Mouse (Mus musculus) heart, adult 11 months (tissue): ENCODE measurements around the gene Srp54a.
"Not testable (repeated sequence)": the region's sequence is repeated elsewhere in the genome, so short reads cannot be mapped to it uniquely, and the experiment has no call there.

ENCODE experiments used
- DNase-seq: peaks from one replicate; pipeline ENCODE4 v3.0.0; 2022

Srp54a gene

DNA sequence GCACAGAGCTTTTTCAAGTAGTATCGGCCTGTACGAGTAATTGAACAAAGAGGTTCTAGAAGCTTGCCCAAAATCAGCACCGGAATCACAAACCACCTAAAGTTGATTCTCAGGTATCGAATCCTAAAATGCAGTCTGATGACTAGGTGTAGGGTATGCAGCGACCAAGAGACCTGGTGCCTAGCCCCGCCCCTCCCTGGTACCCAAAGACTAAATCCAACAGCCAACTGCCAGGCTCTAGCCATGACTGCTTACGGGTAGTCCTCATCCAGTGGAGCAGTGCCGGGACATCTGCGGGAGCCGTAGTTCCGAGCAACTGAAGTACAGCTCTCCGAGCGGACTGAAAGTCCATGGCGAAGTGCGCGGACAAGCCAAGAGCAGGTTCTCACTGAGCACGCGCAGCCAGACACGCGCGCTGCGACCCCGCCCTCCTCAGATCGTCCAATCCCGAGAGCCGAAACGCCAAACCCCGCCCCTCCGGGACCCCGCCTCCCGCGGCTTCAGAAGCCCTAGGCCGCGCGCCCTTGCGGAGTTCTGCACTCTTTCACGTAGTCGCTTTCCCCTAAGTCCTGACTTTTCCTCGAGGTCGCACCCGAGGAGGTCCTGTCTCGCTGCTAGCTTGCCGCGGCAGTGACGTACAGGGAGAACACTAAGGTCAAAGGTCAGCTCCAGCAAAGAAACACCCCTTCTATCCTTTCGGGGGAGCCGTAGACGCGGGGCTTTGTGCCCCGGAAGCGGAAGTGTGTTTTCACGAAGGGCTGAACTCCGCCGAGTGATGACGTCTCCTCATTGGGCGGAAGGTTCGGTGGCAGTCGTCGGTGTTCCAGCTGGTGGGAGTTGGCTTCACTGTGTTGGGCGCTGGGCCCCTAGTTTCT is at the start of gene Srp54a, which contains the start of gene 2700097O09Rik:
Gene Srp54a, plus strand, starts transcription at position 537 of the 875 bp plus-strand sequence.
Gene 2700097O09Rik, minus strand, starts transcription at position 385 of the 875 bp plus-strand sequence.
- peak; percentile 100 for DNase-seq

DNA sequence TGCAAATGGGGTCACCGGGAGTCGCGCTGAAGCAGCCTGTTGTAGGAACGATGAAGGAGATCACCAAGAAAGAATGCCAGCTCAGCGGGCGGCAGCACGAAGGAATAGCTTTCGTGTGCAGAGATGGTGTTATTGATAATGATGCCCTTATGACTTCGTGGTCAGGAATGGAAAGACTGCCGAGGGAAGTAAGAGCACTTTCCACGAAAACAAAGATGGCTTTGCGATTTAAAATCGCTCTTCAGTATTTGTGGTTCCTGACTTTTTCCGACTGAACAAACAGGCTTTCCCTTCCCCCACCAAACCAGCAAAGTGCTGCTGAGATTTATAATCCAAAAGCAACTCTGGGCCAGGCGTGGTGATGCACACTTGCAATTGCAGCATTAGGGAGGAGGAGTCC is 39.1 kb upstream of the Srp54a start:
- DNase-seq = no peak

DNA sequence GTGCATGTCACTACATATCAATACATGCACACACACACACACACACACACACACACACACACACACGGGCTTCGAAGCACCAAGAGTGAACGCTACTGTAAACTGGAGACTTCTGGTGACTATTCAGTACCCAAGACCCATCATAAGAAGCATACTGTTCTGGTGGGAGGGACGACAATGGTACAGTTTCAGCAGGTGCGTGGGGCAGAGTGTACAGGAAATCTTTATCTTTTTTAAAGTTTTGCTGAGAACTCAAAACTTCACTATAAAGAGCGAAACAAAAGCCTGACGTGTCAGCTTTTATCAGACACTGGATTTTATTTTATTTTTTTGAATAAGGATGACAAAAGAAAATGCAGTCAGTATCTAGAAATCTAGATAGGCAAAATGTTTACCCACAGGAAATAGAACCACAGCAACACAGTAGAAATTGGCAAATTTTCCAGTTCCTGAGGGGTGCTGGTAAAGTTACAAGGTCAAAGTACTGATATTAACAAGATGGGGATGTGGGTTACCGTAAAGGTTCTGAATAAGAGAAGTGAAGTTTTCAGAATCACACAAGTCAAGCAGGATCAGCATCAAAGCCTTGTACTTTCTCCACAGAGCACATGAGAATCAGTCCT is 30.2 kb upstream of the Srp54a start:
- no peak for DNase-seq

DNA sequence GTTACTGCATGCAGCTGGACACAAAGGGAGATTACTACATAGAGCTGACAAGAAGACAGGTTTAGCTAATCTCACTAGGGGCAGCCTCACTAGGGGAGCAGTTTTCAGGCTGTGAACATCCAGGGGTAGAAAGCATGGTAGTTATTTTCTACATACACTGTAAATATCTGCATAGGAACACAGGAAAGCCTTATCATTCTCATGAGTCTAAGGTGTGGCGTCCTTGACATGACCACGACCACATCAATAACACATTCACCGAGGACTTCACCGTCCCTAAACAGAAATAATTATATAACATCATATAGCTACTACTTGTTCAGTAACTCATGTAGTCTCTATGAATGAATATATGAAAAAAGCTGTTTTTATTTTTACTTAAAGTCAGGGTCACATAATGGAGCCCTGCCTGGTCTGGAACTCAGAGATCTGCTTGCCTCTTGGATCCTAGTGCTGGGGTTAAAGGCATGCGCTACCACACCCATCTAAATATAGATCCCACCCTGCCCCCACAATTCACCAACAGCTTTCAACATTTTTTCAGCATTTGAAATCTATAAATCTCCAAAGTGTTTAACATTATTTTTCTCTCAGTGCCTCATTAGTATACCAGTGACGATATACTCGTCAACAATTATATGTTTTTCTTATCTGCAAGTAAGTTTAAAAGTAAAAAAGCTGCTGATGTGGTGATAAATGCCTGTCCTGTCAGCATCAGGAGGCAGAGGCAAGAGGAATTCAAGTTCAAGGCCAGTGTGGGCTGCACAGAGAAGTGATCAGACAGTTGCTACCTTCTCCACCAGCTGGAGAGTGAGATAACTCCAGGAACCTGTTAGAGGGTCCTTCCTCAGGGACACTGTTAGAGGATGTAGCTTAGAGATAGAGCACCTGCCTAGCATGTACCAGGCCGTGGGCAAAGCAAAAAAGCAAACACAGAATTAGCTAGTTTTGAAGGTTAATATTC is 28.6 kb upstream of the Srp54a start:
- DNase-seq = no peak

DNA sequence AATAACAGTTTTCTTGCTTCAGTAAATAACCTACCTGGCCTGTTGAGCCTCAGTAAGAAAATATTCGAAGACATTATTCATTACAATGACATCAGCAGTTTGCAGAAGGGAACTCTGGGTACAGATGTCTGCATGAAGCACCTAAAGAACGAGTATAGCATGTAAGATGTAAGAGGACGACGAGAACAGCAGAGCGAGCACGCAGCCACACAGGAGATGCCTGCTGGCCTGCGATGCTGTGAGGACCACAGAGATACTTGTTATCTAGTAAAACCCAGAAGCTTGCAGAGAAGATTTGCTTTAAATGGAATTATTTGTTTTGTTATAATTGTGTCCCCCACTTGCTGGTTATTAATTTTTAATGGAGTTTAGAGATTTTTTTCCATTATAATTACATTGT is 26.8 kb upstream of the Srp54a start:
- no peak for DNase-seq

DNA sequence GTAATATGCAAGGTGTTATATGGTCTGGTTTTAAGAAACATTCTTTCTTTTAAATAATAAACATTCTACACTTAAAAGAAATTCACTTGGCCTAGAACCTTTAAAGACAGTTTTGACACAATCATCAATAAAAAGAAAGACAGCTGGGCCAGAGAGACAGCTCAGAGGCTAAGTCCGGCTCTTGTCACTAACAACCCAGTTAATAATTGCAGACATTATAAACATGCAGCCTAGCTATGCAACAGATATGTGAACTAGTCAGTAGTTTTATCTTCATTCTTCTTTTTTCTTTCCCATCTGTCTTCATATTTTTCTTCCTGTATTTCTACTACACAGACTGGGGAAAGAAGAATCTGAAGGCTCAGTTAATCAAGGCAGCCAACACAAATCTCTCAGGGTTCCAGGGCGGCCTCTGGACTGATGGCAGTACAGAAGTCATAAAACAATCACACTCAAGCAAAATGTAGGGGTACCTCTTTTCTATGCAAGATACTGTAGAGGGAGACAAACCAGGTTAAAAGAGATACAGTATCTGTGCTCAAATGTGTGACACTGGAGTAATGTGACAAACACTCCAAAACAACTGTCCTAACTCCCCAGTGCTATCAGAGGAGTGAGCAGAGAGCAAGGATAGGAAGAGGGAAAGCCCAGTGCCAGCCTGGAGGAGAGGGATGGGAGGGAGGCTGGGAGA is 25.4 kb upstream of the Srp54a start:
- no peak for DNase-seq

DNA sequence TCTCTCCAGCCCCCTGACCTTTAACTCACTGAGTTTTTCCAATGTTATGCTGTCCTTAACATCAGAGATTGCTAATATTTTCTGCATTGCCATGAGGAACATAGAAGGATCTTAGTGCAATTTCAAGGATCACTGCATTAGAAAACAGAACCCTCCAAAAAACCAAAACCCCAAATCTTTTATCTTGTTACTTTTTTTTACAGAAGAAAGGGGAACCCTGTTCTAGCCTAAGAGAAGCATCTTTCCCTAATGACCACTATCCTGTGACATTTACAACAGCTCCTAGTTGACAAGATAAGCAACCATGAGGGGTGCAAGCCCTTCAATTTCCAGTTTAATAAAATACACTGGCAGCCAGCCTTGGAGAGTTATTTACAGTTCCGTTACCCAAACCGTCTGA is 23.4 kb upstream of the Srp54a start:
- DNase-seq = no peak

DNA sequence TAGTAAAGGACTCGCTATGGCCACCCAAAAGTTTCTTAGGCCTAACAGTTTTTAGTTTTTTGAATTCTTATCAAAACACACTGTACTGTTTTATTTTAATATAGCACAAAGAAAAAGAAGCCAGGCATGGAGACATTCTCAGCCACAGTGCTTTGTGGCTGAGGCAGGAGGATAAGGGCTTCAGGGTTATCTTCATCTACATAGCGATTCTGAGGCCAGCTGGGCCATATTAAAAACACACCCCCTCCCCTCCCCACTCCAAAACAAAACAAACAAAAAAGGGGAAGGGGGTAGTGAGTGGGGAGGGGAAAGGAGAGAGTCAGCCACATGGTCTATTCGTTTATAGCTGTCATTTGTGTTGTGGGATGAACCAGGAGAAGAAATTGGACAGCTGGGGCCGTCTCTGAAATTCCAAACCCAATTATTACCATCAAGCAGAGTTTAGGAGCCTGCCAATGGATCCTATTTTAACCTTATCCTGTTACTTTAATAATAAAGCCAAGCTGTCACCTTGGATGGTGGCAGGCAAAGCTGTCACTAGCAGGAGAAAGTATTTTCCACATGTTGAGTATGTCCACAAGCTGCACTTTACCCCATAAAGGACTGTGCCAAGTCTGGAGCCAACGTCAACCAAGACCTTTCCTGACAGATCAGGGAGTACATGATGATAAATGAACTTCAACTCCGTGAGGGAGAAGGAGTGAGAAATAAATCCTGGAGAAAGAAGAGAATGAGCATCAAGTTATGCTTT is 21.0 kb upstream of the Srp54a start:
- peak; percentile 94 for DNase-seq

DNA sequence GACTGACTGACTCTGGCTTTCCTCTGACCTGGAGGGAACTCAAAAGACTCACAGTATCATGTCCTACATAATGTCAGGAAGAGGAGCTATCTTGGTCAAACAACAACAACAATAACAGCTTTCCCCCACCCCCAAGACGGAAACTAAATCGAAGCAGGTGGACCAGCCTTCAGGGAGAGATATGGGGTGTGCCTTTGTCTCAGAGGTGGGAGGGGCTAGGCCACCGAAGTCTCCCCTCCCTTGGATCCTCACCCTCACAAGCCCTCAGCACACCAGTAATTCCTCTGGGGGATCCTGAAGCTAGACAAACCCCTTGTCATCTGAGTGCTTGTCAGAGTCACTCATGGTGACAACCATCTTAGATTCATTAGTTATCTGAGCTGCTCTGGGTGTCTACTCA is 20.2 kb upstream of the Srp54a start:
- peak; percentile 88 for DNase-seq

DNA sequence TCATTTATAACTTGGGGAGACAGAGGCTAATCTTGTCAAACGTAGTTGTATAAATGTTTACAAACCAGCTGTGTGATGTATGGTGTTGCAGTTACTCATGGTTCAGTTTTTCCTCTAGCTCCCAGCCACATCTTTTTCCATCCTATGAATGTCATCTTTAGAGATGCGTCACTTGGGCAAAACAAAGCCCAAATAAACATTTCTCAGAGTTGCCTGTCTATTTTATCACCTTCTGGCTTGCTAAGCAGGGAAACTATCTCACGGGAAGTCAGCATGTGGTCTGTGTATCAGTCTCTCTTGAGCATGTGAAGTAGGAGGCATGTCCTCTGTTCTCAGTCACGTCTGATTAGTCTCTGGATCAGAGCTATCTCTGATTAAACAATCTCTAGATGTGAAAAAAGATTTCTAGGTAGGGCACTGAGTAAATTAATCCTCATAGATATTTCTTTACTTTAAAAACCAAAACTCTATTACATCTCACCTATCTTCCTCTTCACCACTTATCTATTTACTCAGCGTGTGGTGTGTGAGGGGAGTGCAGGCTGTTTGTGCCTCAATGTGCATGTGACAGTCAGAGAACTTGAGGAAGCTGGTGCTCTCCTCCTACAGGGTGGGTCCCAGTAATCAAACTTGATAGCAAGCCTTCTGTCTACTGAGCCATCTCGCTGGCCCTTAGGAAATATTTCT is 19.7 kb upstream of the Srp54a start:
- DNase-seq = no peak

DNA sequence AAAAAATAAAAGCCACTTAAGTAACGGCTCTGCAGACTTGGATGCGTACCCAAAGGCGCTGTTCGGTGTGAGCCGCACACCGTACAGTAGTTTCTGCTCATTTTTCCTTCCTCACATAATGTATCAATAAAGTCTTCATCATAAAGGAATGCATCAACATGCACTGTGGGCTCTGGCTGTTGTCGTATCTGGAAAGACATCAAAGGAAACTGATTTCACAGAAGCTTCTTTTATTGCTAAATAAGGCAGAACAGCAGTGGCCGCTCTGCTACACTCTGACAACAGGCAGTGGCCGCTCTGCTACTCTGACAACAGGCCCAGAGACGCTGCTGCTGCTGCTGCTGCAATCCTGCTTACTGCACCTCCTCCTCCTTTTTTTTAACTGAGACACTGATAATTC is 19.1 kb upstream of the Srp54a start:
- DNase-seq = no peak

DNA sequence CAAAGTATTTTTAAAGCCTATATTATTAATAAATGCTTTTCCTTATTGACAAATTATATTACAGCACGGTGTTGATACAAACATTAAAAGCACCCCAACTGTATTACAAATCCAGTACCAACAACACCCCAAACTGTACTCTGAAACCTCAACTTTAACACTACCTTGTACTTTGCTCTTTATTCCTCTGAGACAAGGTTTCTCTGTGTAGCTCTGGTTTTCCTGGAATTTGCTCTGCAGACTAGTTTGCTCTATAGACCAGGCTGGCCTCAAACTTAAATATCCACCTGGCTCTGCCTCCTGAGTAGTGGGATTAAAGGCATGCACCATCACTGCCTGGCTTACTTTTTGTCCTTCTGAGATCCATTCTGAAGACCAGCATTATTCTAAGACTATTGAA is 17.9 kb upstream of the Srp54a start:
- DNase-seq = no peak

DNA sequence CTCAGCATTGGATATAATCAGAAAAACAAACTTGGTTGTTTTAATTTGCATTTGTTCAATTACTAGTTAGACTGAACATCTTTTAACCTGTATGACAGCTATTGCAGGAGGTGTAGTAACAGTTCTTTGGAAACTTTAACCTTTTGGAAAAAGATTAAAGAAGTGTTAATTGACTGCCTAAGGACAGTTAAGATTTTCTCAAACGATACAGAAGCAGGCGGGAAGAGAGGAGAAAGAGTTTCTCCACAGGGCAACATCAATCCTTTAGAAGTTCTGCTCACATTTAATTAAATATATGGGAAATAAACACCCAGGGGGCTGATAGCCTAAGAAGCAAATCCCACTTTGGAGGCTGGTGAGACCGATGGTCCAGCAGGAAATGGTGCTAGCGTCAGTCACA is 7.6 kb upstream of the Srp54a start:
- DNase-seq = no peak

DNA sequence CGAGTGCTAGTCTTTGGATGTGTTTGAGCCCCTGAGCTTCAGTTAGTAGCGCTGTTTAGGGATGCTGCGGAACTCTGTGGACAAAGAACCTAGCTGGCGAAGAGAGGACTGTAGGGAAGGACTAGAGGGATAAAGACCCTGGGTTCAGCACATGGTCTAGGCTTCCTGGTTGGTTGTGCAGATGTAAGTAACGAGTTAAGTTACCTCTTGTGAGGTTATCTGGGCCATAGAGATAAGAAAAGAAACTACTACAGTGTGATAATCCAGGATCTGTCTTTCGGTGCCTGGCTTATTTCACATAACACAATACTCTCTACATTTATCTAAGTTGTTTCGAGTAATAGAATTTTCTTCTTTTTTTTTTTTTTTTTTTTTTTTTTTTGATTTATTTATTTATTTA is 6.4 kb upstream of the Srp54a start:
- DNase-seq = no peak

DNA sequence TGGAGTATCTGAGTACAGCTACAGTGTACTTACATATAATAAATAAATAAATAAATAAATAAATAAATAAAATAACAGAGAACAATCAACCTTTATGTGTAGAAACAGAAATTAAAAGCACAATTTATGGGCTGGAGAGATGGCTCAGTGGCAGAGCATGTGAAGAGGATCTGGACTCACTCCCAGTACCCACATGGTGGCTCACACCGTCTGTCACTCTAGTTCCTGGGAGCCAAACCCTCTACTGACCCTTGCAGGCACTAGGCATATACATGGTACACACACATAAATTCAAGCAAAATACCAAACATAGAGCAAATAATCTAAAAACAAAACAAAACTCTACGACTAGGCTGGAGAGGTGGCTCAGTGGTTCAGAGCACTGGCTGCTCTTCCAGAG is 4.8 kb upstream of the Srp54a start:
- no peak for DNase-seq

DNA sequence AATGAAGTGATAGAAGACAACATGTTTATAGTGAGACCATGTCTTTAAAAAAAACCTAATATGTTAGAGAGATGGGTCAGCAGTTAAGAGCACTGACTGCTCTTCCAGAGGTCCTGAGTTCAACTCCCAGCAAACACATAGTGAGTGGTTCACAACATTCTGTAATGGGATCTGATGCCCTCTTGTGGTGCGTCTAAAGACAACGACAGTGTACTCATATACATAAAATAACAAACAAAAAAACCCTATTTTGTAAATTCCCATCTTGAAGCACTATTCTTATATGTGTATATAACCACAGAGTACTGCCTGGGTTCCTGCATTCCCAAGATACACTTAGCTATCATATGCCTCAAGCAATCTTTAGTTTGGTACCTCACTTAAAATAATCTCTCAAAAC is 1.4 kb upstream of the Srp54a start:
- DNase-seq = not testable (repeated sequence)

DNA sequence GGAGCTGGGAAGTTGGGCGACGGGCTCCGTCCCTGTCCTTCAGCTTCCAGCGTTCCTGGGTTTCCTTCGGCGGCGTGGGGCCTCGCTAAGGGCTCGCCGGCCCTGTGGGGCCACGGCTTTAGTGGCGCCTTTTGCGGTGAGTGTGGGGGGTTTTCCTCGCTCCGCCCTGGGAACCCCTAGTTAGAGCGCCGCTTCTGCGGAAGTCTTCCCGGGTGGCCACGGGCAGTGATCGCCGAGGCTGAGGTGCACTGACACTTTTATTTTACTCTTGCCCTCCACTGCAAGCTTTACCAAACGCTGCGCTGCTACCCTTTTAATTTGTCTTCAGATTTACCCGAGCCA is 510 bp downstream of the Srp54a start:
- DNase-seq = not testable (repeated sequence)

DNA sequence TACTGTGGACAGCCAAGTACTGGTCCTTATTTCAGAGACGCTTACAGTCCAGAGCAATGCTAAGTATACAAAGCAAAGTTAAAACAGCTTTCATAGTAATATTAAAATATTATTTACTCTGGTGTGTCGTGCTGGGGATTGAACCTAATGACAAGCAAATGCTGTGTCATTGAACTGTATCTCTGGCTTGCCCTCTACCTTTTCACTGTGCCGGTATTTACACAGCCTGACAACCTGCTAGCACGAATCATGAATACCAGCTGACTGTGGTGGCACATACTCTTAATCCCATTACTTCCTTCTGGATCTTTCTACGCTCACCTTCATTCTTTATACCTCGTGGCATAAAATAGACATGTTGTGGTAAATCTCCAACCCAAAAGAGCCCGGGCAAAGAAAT is 12.1 kb downstream of the Srp54a start:
- not testable (repeated sequence) for DNase-seq

DNA sequence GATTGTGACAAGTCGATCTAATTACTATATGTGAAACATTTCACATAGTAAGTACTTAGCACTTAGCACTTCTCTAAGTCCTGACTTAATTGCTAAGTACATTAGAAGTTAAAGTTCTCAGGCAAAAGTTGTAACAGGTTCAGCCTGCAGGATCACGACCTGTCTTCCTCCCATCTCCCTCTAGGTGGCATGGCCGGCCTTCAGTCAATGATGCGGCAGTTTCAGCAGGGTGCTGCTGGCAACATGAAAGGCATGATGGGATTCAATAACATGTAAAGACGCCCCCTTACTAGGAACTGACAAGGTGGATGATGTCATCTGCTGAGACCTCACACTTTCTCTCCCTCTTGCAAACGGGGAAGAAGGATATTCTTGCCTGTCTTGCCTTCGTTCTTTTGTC is 32.6 kb downstream of the Srp54a start:
- not testable (repeated sequence) for DNase-seq

DNA sequence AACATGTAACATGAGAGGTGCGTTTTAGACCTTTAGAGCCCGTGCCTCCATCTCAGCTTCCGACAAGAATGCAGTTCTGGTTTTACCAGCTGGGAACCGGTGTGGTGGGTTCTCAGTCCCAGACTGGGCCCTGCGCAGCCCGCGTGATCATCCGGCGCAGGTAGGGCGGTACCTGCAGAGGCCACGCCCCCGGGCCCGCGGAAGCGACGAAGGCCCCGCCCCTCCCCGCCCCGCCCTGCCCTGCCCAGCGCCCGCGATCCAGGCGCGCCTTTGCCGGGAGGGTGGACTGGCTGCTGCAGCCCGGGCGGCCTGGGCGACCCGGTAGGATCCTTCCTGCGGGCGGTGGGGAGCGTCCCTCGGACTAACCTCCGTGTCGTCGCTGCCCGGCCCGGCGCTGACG is 44.2 kb downstream of the Srp54a start, which contains the start of gene Fam177a:
Gene Fam177a, plus strand, starts transcription at position 228 of the 400 bp plus-strand sequence.
- not testable (repeated sequence) for DNase-seq

DNA sequence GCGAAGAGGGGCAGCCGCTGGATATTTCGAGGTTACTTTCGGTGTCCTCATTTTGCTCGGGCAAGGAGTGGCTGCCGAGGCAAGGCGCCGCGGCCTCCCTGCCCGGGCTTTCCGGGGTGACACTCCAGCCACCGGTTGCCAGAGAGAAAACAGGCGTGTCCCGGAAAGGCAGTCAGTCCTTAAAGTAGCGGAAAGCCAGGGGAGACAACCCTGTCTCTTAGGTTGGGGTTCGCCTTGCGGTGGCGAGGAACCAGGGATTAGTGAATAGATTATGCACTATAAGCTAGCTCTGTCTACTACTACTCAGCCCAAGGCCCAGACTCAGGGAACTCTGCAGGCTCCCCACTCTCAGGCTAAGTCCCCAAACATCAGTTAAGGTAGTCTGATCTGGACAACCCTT is 44.7 kb downstream of the Srp54a start:
- DNase-seq = not testable (repeated sequence)
